Mouse (Mus musculus): ENCODE results near the gene Wdr66. TPM values are rescaled to one million over a fixed set of nuclear protein-coding genes. Genes with fewer than 3 reads are reported as not detected.

Gene Wdr66
- total RNA-seq, 1 experiment from 2014 or later = 1.0 TPM

Other genes with a start within 250 kb of the Wdr66 start
- gene Orai1, start 237.0 kb upstream of the Wdr66 start, total RNA-seq (2017) = 36.6 and 38.4 TPM in 2 replicates
- gene Morn3, start 205.1 kb upstream of the Wdr66 start, total RNA-seq (2017) = not detected in 2 replicates
- 1.8 and 2.0 TPM in 2 replicates for gene Tmem120b, start 183.7 kb upstream of the Wdr66 start, total RNA-seq (2017)
- gene Rhof, start 119.4 kb upstream of the Wdr66 start, total RNA-seq (2017) = 32.0 TPM in 2 replicates
- gene Setd1b, start 109.9 kb upstream of the Wdr66 start, total RNA-seq (2017) = 18.6 and 23.1 TPM in 2 replicates
- 14.1 and 18.6 TPM in 2 replicates for gene Psmd9, start 82.7 kb upstream of the Wdr66 start, total RNA-seq (2017)
- gene Hpd, start 69.4 kb upstream of the Wdr66 start, total RNA-seq (2017) = not detected in 2 replicates
- gene Bcl7a, start 91.7 kb downstream of the Wdr66 start, total RNA-seq (2017) = 26.6 and 28.3 TPM in 2 replicates
- 50.7 and 57.7 TPM in 2 replicates for gene Mlxip, start 142.7 kb downstream of the Wdr66 start, total RNA-seq (2017)
- not detected in 2 replicates for gene Lrrc43, start 237.2 kb downstream of the Wdr66 start, total RNA-seq (2017)
- gene Il31, start 237.4 kb downstream of the Wdr66 start, total RNA-seq (2017) = not detected in 2 replicates